Mouse (Mus musculus) right cerebral cortex, postnatal 10 days (tissue): ENCODE measurements around the gene Zfp605.
"Not testable (repeated sequence)": the region's sequence is repeated elsewhere in the genome, so short reads cannot be mapped to it uniquely, and the experiment has no call there.

ENCODE experiments used
- DNase-seq, 2 experiments: peaks; one replicate each; pipeline ENCODE4 v3.0.0; 2021; ENCODE audit warnings: low spot score in 2 of 2

The Zfp605 gene

DNA sequence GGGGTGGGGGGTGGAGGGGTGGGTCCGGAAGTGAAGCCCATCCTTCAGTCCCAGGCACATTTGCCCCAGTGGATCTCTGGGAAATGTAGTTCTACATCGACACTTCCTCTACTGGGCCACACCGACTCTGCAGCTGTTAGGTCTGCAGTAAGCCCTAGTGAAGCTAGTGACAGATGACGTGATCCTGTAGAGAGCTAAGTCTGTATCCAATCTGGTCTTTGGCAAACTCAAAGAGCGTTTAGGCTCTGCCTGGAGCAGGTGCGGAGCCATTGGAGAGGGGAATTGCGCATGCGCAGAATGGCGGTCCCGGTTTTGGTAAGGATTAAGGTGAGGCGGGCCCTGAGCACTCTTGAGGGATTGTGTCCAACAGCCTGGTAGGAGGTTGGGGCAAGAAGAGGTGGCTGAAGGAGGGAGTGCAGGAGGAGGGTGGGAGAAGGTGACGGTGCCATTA, at the start of gene Zfp605:
Zfp605 (plus strand) TSS at position 102 of the 451 bp plus-strand sequence.
- peak; percentile 93 to 95 for DNase-seq

DNA sequence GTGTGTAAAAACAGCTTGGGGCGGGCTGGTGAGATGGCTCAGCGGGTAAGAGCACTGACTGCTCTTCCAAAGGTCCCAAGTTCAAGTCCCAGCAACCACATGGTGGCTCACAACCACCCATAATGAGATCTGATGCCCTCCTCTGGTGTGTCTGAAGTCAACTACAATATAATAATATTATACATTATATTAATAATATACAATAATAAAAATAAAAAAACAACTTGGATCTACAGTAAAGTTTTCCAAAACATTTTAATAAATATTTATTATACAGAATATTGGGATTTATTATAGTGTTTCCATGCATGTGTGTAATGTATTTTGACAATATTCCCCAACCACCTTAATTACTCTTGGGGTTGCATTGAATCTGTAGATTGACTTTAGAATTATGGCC, 37.5 kb upstream of the Zfp605 start, which contains the start of gene Gm17655:
Gm17655 (minus strand) TSS at position 101 of the 400 bp plus-strand sequence.
- not testable (repeated sequence) for DNase-seq

DNA sequence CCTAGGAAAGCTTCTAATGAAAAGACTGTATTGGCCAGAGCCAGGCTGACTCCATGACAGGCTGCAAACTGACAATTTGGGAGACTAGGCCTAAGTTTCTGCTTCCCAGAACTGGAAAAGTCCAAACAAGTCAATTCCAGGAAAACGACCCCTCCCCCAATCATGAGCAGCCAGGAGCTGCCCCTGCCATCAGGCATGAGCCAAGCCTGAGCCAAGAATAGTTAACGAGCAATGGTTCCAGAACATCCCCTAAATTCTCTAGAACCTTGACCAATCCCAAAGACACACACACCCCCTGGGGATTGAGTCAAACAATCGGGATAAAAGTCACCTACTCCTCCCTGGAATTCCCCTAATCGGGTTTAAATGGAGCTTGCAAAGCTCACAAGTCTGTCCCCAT, 26.9 kb upstream of the Zfp605 start:
- DNase-seq = no peak

DNA sequence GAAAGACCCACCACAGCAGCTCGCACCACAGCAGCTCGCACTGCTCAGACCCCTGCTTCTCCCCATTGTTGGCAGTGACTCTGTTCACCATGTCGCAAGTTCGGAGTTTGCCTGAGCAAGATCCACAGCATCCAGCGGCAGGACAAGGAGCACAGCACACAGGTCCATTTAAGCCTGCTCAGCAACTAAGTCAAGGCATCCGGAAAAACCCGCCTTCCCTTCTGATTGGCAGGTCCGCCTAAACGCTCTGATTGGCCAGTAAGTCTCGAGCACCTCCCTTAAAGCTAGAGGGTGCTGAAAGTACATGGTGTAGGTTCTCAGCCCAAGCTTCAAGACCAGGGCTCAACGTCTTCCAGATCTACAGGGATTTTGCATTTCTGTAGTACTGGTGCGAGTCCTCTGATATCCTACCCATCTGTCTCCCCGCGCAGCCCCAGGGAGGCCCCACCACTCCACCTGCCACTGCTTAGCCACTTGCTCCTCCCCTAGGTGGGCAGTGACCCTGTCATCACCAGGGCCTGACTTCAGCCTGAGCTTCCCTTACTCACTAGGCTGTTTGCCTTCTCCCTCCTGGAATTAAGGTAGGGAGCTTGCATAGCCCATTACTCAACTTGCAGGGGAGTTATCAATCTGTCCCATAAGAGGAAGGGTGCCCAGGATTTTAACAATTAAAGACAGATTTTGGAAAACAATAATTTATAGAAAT, 23.6 kb upstream of the Zfp605 start:
- DNase-seq = no peak

- DNase-seq = no peak
Measured at GRCm38 (mm10) chr5:110091546-110091945, 18.3 kb upstream of the Zfp605 start.

GRCm38 (mm10) chr5:110094030-110094846, 15.7 kb upstream of the Zfp605 start, which contains the start of gene Gm35315:
Gene Gm35315, minus strand, starts transcription at chr5:110094420.
- DNase-seq = peak; percentile 94 to 95

DNA sequence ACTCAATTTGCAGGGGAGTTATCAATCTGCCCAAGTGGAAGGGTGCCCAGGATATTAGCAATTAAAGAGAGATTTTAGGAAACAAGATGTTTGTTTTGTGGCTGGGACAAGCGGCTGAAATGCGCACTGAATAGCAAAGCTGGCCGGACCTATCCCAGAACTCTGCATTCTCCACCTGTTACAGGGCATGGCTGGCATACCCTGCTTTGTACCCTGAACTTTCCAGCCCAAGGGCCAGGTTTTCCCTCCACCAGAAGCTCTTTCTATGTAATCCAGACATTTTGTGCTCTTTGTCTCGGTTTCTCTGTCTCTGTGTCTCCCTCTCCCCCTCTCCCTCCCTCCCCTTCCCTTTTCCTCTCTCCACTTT, 15.1 kb upstream of the Zfp605 start:
- peak in 1 of 2 experiments; percentile 29 for DNase-seq

DNA sequence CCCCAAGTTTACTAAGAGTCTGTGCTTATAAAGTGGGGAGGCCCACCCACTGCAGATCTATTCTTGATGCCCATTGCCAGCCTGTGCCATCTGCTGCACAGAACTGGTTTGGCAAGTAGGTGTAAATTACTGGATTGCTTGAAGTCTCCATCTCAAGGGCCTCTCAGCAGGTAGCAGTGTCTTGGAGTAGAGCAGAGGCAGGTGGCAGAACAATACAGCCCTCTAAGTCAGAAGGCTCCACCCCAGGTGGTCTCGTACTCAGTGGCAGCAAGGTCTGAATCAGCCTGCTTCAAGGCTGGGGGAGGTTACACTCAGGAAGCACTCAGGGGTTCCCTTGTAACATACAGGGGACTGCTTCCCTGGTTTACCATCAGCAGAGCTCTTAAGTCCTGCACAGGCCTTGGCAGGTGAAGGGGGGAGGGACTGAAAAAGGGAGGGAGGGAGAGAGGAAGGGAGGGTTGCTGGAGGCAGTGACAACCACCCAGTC, 10.9 kb upstream of the Zfp605 start:
- DNase-seq = peak; percentile 62 to 73

DNA sequence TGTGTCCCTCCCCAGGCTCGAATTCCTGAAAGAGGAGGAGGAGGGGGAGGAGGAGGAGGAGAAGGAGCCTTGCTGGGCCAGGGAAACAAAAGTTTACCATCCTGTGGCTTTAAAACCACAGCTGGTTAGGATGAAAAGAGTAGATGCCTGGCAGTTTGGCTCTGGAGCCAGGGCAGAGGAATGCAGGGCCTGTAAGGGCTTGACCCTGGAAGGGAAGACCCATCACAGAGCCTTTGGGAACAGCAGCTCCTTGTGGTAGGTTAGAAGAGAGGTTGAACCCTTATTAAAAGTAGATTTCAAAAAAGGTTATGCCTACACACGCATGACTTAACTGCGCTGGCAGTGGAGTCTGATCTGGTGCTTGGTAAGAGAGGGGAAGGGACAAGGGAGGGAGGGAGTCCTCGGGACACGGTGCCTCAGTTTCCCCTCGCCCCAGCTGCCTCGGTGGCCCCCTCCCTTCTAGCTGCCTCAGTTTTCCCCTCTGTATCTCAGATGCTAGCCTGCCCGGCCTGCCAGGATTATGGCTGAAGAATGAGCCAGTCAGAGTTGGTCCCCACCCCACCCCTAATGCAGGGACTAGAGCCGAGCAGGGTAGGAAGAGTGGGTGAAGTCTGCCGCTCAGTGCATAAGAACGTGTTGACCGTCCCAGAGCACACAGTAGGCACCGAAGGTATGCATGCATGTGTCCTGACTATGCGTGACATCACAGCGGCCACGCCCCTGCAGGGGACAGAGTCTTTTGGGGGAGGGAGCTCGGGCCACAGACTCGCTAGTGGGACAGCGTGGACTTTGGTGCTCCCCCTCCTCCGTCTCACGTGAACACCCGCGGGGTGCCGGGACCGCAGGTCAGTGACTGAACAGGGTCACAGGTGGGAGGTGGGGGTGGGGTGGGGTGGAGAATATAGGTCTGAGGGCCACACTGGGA, 10.0 kb upstream of the Zfp605 start, which contains the start of gene Plcxd1:
Plcxd1 (plus strand) TSS at position 314 of the 925 bp plus-strand sequence.
- peak; percentile 49 to 66 for DNase-seq

GRCm38 (mm10) chr5:110100921-110101631, 8.8 kb upstream of the Zfp605 start:
- peak; percentile 64 to 75 for DNase-seq

GRCm38 (mm10) chr5:110101716-110102347, 8.1 kb upstream of the Zfp605 start:
- peak; percentile 87 to 89 for DNase-seq

DNA sequence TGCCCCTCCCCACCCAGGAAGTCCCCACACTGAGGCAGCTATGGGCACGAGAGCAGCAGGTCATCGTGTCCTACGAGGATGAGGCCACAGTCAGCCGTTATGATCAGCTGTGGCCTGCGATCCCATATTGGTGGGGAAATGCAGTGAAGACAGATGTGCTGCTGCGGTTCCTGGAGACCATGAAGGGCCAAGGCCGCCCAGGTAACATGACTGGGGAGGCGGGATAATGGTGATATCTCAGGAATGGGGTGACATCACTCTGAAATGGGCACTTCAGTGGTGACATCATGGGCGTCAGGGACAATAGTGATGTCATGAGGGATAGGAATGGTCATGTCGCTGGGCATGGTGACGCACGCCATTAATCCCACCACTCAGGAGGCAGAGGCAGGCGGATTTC, 7.5 kb upstream of the Zfp605 start:
- DNase-seq = peak; percentile 44 to 49

GRCm38 (mm10) chr5:110102853-110103625, 6.9 kb upstream of the Zfp605 start:
- peak; percentile 36 to 54 for DNase-seq

- peak; percentile 44 to 53 for DNase-seq
Measured at GRCm38 (mm10) chr5:110103901-110104615, 5.8 kb upstream of the Zfp605 start.

DNA sequence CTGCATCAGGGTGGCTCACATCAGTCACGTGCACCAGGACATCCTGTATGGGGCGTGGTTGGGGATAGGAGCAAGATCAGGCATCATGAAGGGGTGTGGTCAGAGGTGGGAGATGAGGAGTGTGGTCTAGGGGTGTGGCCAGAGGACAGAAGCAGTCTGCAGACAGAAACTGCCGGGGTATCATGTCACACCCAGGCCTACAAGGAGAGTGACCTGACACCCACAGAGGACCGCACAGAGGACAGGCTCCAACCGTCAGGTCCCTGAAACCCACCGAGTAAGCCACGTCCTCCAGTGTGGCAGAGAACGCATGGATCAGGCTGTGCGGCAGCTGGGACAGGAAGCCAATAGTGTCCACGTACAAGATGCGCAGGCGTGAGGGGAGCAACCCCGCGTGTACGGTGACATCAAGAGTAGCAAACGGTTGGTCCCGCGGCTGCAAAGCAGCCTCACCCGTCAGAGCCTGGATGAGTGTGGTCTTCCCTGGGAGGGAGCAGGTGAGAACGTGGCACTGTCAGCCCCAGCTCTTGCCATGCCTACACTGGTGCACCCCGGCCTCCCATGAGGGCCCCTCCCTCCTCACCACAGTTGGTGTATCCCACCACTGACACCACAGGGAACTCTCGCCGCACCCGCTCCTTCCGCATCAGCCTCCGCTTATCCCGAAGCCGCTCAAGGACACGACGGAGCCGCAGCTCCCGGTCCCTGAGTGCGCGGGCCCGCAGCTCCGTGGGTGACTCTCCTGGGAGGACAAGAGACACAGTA, 5.1 kb upstream of the Zfp605 start:
- peak; percentile 36 to 54 for DNase-seq

GRCm38 (mm10) chr5:110106140-110106871, 3.6 kb upstream of the Zfp605 start:
- peak; percentile 52 to 74 for DNase-seq

DNA sequence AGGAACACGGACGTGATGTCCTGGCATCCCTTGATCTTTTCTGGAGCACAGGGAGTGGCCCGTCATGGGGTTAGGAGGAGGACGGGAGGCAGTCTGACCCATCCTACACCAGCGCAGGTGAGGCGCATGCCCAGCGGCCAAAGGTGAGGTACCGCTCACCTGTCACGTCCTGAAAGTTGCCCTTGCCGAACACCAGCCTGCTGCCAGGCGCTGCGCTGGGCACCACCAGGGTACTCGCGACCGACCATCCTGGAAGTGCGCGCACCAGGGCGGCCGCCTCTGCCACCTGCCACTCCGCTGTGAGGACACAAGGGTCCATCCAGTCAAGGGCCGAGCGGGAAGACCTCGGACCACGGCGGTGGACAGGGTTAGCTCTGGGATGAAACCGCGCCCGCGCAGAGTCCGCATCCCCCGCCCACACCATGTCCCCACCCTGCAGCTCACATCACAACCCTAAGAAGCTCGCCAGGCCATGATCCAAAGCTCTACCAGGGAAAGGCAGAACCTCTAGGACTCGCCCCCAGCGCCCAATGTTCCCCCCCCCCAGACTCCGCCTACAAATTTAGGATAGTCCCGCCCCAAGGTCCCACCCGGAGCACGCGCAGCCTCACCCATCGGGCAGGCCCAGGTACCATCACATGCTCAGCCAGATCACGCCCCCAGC, 2.9 kb upstream of the Zfp605 start:
- DNase-seq = peak; percentile 68 to 79
